Mouse (Mus musculus) CD4-positive helper T cell, adult 2 months (primary cell): ENCODE results near the gene Dnm3.
A peak's percentile ranks its signal among the peaks of the same experiment; 100 is the strongest.

ENCODE experiments used
- DNase-seq: peaks from one replicate; pipeline ENCODE4 v3.0.0-alpha.2; 2012; ENCODE audit warnings: low read depth, missing footprints, low spot score

Dnm3 gene

DNA sequence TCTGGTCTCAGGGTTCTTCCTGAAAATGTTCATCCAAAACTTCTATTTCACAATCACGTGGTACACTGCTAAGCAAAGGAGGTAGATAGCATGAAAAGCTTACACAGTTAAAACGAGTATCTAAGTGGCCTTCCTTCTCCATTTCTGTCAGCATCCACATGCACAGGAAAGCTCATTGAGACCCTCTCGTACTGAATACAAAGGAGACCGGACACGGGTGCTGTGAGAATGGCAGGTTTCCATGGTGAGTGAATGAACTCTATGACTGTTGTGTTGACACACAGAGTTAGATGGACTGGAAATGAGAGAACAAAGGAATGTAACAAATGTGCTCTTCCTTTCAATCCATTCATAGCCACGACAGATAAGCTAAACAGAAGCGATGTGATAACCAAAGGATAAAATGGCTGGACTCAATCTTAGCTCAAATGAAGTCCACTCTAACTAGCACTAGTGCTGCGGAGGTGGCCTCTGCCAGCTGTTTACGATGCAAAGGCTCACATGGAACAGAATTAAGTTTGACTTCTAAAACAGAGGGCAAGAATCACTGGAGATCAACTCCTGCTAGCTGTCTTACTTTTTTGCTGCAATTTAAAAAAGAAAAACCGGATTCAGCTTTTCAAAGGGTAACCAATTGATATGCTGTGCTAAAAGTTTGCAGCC lies 268.2 kb downstream of the Dnm3 start:
- DNase-seq, result no peak

DNA sequence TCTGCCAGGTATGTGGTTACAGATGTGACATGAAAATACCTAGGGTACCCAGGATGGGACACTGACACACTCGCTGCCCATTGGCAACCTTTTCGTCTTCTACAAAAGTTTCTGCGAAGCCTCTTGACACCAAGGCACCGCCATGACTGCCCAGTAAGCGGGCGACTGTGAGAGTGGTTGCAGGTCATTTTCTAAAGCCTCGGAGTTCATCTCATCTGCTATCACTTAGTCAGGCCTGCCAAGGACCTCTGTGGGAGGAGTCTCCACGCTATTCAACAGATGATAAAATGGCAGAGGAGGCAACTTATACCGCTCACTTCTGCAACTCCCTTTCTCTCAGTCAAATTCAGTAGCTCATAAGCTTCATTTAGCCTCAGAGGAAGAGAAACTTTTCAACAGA lies 268.8 kb downstream of the Dnm3 start:
- no peak for DNase-seq

DNA sequence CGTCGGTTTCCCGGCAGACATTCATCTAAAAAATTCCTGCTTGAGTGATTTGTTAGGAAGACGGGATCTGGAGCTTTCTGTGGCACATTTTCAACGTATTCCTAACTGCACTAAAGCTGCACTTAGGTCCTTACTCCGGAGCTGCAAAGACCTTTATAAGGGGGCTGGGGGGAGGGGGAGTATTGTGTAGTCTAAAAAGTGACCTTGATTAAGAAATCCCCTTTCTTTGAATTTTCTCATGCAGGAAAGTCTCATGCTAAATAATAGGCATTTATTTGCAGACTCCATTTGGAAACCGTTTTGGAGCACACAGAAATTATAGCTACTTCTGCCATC lies 270.2 kb downstream of the Dnm3 start:
- DNase-seq, result no peak

DNA sequence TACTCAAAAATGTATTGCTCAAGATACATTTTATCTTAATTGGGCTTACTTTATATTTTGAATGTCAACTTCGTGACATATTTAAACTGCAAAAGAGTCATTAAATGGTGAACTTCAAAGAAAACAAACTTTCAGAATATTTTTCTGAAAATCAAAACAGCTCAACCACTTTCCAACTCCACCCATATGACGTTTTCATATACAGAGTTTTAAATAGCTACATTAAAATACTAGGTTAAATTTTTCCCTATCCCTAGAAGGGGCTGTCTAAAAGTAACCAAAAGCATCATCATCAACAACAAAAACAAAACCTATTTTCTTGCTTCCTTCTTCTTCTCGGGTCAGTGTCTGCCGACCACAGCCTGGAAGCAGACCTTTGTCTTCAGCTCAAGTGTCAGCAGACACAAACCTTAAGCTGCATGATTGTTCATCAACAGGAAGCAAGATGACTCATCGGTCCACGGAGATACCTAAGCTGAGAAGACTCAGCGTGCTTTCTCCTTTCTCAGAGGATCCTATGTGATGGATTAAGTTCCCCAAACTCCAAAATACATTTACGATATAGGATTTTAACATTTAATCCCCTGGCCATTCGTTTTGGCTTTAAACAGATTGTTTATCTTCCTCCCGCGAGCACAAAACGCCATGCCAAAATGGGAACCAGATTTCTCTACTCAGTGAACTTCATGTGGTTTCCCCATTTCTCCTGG lies 270.7 kb downstream of the Dnm3 start:
- peak; percentile 68 for DNase-seq

DNA sequence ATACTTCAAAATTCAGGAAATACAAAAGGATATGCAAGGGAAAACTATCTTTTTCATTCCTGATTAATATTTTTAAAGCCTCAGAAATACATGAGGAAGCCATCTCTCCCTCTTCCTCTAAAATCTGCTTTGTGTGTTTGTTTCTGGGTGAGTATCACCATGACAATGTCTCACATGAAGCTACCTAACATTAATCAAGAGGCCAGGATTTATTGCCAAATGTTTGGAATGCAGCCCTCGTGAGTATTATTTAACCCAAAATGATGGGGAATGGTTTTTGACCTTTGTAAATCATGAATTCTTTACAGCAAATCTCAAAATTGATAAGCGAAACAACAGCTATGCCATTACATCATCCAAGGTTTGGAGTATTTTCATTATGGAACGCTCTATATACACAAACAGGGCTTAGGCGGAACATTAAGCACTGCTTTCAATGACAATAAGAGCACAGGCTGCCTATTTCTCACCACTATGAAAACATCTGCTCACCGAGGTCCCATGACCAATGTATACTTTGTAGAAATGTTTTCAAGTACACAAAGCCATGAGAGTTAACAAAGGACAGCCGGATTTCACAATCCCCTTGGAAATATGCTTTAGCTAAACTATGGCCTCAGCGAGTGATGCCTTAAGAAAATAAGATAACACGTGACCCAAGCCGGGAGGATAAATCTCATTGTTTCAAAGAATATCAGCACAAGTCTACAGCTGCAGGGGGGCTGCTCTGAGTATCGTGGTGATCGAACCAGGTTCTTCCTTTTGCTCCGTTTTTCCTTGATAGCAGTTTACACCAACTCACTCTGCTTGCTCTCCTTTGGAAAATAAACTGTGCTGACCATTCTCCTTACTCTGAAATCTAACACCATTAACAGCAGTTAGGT lies 275.1 kb downstream of the Dnm3 start:
- no peak for DNase-seq

DNA sequence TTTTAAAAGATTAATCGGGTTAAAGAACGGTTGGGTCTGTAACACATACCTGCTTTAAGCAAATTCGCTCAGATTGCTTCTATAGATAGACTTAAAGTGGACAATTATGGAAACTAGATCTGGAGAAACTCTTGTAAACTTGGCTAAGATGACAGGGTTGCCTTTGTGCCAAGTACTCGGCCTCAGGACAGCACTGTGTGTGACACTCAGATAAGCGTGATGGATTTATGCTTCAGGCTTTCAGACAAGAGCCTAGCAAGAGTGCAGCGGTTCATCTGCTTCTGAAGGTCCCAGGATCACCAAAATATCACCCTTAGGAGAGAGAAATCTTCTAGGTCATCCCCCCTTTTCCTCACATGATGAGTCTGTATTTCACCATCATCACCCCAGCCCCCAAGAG lies 277.4 kb downstream of the Dnm3 start:
- no peak for DNase-seq

DNA sequence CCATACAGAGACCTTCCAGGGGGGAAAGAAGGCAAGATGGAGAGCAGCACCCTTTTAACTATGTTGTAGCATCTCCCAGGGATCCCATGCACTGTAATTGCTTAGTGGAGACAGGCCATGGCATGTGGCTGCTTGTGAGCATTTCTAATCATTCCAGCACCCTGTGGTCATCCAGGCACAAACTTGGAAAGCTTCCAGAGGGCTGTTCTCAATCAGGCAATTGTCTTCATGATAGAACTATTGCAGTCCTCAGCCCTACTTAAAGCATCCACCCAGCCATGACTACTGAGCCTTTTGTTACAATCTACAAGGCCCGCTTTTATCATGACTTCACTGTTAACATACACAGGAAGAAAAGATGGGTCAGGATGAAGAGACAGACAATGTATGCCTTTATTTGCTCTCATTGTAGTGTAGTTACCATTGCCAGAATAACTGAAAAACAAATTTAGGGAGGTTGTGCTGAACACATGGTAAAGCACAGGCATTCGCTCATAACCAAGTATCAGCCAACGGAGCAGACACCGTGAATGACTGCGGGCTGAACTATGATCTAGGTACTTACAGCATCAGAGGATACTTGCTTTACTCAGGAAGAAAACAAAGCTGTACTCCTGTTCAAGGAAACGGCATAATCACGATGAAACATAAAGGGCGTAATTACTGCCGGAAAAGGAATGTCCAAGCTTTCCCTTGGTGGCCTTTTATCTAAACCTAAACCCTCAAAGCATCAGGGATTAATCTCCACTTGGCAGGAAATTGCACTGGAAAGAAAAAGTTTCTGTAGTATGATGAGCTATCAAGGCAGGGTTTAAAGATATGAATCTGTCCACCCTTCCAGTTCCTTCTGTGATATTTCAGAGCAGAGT lies 280.8 kb downstream of the Dnm3 start:
- no peak for DNase-seq

DNA sequence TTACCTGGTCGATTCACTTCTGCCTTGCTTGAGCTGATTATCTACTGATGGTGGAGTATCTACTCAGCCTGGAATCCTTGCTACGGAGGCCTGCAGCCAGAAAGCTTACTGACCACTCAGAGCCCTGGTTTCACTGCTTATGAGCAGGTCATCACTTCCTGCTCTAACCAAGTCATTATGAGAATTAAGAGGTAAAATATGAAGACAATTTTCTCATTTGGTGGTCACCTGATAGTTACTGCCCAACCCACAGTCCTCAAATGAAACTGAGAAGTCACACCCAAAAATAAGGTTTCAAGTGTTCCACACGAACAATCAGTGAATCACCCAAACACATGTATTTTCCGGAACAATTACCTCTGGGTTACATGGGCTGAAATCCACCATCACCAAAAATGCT lies 289.1 kb downstream of the Dnm3 start:
- no peak for DNase-seq

DNA sequence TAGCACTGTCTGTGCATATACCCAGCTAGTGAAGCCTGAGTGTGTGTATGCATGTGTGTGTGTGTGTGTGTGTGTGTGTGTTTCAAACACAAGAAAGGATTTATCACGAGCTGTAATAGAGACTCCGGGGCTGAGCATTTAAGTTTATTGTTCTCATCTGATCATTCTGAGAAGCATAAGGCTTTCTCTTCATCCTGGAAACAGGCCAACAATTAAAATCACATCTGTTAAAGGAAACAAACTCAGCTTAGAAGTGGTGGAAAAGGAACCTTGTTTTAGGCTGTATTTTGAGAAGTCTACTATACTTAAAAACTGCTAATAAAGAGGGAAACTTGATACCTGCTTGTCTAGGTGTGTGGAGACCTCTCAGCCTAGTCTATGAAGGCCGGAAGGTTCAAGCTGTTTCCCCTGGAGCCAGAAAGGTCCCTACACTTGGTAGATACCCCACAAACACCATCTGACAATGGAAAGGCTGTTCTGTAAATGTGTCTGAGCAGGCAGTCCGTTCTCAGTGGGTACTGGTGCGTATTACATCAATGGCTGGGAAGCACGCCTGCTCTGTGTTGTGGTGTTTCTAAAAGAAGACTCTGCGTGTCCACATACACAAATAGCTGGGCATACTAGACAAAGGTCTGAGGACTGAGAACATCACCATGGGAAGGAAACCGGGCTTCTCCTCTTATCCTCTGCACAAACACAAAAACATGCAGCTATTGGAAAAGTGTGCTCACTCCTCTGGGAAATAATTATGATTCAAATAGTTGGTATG lies 290.3 kb downstream of the Dnm3 start:
- no peak for DNase-seq

DNA sequence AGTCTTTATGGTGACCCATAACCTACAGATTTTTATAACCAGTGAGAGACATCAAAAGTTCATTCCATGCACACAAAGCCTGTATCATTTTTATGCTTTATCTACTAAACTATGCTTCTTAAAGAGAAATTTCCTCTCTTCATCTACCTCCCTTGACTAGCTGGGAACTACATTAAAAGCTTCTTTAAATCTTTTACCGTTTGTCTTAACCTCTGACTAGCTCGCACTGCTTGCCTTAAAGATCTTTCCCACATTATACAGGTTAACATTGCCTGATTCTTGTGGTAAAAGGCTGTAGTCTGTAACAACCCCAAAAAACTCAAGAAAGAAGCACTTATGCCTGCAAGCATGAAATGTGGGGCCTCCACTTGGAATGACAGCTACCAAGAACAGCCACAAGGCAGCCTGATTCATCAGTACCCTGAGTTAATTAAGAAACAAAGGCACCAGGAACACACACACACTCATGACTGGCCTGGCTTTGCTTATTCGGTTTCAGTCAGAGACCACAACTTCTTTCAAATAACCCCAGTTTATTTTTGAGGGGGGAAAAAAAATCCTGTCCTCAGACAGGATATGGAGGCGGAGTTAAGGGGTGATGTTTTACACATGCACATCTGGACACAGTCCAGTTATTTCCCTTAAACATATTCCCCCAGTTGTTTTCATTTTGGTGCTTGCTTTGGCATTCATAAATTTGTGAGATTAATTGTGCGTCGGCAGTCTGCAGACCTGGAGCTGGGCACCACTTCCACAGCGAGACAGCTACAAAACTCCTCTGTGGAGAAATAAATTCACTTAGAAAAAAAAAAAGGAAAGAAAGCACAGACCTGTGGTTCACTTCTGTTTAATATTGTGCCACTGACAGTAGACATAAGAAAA lies 291.1 kb downstream of the Dnm3 start:
- peak; percentile 7 for DNase-seq

DNA sequence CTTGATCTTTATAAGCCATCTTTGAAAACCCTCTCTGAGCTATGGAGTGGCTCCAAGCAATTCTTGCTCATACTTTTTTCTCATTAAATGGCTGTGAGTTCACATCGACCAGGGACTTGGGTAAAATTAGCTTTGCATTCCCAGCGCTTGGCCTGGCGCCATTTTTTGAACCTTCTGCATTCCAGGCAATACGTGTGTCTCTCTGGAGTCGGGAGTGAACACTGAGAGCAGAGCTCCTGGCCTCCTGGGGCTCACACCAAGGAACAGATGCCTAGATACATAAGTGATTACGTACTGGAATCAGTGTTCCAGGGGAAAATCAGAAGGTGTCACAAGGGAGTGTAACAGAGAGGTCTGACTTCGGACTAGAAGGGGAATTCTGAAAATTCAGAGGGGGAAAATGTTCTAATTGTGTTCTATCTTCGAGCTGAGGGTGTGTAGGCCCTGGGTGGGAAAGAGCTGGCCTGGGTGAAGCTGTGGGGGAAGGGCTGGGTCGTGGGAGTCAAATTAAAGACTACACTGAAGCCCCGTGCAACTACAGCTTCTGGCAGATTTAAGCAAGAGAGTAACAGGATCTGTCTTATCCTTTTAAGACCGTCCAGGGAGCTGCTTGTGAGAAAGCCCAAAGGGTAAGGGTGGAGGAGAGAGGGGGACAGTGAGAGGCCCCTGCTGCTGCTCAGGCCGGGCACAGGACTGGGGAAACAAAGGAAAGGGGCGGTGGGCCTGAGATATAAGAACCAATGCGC lies 293.7 kb downstream of the Dnm3 start:
- no peak for DNase-seq

DNA sequence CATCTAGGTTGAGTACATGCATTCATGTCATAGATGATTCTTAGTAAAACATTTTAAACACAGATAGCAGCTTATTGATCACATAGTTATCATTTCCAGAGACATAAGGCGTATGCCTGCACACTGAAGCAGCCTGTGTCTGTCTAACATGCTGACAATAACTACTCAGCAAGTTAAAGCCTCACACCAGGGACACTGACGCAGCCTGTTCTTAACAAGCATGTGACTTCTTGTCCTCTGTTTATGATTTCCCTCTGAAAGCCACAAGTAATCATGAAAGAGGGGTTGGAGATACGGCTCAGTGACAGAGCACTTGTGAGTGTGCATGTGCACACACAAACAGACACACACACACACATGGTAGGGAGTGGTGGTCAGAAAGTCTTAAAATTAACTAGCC lies 294.4 kb downstream of the Dnm3 start:
- no peak for DNase-seq

DNA sequence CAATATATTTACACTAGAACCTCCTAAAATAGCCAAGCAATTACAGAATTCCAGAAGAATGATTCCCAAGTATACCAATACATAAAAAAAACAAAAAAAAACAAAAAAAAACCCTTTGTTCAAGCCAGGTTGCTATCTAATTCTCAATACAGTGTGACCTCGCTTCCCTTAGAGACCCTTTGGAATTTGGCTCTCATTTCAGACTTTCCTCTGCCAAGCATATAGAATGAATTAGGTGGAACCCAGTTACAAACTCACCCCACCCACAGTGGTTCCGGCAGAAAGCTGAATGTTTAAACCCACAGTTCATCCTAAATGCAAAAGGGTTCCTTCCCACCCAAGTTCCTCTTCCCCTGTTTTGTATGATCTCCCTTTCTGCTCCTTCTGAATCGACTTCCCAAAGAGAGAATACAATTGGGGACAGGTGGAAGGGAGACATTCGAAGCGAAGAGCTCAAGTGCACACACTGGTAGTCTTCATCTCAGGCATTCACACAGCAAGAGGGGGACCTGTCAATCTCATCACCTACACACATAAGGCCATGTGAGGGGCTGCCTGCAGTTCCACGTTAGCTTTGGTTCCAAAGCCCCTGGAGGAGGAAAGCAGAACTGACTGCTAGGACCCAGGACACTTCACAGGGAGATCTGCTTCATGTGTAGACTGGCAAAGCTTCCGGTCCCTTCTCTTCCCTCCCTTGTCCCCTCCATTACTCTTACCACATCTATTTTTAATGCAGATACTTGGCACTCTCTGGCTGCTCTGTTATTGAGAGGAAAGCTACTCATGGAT lies 296.5 kb downstream of the Dnm3 start:
- no peak for DNase-seq

DNA sequence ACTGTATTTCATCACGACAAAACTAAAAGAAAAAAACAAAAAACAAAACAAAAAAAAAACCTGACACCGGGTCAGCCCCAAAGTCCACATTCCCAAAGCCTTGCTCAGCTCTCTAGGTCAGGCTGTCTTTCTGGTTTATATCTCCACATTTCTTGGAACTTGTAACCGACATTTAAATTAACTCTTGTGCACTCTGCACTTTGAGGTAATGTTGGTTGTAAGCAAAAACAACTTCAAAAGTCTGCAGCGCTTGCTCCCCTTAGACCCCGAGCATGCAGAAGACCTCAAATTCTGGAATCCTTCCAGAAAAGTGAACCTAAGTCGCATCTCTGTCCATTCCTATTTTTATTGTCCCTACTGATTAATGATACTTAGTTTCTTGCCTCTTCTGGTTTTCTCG lies 297.4 kb downstream of the Dnm3 start:
- no peak for DNase-seq

DNA sequence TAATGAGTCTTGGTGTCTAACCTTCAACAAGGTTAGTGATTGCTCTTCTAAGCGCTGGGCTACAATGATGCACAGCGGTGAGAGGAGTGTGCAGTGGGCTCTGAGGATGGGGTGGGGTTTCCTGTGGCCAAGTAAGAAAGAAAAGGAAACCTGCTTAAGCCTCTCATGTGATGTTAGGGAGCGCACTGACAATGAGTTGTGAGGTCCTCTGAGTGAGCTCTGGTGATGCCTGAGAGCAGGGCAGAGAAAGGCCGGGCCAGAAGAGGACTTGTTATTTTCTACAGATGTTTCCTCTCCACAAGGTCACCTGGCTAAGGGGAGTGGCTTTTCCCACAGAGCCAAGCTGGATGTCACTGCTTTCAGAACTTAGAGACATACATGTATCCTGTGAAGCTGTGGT lies 298.4 kb downstream of the Dnm3 start:
- no peak for DNase-seq

DNA sequence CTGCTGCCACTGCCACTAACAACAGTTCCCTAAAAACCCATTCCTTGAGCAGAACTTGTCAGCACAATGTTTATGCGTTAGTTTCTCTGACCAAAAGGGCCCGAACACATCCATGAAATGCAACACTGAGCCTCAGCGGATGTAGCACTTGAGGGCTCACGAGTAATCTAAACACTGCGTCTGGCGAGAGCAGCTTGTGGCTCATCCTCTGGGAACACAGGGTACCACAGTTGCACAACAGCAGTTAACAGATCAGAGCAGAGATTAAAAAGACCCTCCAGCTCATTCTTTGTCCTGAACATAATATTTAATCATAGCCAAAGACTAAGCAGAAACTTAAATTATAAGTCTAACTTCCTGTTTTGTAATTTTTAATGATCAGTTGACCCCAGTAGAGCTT lies 305.0 kb downstream of the Dnm3 start:
- DNase-seq, result no peak

DNA sequence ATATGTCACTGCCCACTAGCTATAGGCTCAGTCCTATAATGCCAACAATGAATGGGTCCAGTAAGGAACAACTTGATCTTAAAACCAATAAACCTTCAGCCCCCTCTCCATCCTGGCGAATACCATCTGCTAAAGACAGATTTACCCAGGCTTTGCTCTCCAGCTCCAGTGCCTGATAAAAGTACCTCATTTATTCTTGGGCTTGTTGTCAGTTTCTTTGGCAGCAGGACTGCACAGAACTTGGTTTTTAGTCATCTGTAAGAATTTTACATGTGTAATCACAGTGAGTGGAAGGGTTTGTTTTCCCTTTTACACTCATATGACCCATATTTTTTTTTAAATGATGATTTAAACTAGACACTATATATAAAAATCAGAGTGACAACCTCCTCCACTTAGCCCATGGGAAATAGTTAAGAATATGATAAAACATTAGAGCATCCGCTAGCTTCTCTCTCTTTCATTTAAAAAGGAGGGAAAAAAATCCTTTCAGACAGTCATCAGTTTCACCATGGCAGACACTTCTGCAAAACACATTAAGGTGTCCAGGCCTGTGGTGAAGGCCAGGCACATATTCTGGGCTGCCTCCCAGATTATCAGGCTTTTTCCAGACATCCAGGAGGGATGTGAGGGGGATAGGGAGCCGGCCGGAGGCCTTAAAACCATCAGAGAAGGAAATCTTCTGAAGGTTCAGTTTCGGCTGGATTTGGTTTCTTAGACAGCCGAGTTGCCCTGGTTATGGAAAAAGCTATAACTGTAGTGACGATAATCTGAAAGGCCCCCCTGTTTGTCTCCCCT lies 313.9 kb downstream of the Dnm3 start:
- DNase-seq, result no peak

DNA sequence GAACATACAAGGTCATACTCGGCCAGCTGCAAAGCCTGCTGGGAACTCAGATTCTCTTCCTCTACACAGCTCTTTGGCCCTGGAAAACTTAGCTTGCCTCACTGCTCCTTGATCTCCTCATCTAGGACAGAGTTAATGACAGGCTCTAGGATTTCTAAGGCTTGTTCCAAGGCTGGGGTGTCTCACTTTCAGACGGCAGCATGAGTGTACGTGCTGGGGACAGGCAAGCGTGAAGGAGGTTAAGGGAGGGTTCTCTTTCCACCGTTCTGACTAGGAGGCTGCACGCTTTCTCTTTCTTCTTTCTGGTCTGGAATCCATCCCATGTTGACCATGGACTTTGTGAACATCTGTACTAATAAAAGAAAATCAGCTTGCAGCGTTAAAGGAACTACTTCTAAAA lies 315.2 kb downstream of the Dnm3 start:
- DNase-seq, result no peak
